Mouse (Mus musculus): ENCODE data around the gene Myh9.

DNA sequence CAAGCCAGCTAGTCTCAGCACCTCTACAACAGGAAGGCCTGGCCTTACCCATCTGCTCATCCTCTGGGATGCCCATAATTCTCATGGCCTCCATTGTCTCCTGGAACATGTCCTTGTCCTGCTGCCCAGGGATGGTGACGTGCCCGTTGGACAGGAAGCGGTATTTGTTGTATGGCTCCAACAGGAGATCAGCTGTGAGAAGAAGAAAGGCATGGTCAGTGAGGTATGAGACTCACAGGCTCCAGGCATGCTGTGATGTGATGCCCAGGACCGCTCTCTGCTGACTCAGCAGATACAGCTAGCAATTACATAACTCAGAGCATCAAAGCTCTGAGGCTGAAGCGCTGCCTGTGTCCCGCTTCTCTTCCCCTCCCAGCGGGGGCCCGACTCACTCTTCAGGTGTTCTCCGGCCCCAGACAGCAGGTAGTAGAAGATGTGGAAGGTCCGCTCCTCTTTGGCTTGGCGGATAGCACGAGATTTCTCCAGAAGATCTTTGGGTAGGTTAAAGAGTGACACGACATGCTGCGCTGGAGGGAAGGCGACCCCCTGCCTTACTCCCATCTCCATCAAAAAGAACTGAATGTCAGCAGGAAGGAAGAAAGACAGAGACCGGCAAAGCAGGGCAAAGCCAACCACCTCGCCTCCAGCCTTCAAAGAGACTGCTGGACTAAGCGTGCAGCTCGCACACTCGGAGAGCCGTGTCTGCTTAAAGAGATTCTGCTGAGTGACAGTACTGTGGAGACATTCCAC lies 51.1 kb downstream of the Myh9 start:
- no peak for TF ChIP-seq GATA1 (IDR thresholded peaks at IDR 0.05; ENCODE audit: borderline replicate concordance, low read length)
- no peak for TF ChIP-seq FLI1 (IDR thresholded peaks at IDR 0.05; ENCODE audit: low read length)

Measured in megakaryocyte, embryonic 14.5 days (primary cell).